Mouse (Mus musculus) embryonic facial prominence, embryonic 10.5 days (tissue): Measurements from ENCODE around the gene Spsb1. TPM values are rescaled to one million over a fixed set of nuclear protein-coding genes. Genes with fewer than 3 reads are reported as not detected.

Source experiments
- DNase-seq: peaks from one replicate; pipeline ENCODE4 v3.0.0-alpha.2; 2017; ENCODE audit warnings: low spot score
- H3K27ac ChIP-seq: fragments of 300-500 bp; sonication (generic); replicated peaks from 2 replicates; pipeline ENCODE4 v1.5.1; 2016; ENCODE audit warnings: mild to moderate bottlenecking
- H3K27me3 ChIP-seq: fragments of 300-500 bp; sonication (generic); replicated peaks from 2 replicates; pipeline ENCODE4 v1.6.1; 2016; ENCODE audit warnings: low read depth, mild to moderate bottlenecking; ENCODE audit not compliant: poor library complexity, severe bottlenecking
- H3K36me3 ChIP-seq: fragments of 300-500 bp; sonication (generic); replicated peaks from 2 replicates; pipeline ENCODE4 v1.6.1; 2016; ENCODE audit warnings: mild to moderate bottlenecking, moderate library complexity
- H3K4me1 ChIP-seq: fragments of 300-500 bp; sonication (generic); 2 replicates; pipeline ENCODE4 v1.6.1; 2016
- H3K4me3 ChIP-seq: fragments of 300-500 bp; sonication (generic); 2 replicates; pipeline ENCODE4 v1.5.1; 2016; ENCODE audit warnings: mild to moderate bottlenecking, moderate library complexity
- H3K9me3 ChIP-seq: fragments of 300-500 bp; sonication (generic); 2 replicates; pipeline ENCODE4 v1.6.1; 2016; ENCODE audit warnings: mild to moderate bottlenecking
- WGBS: fragments of 180-500 bp; shearing (Covaris S2); methylation state at CpG from one replicate; pipeline ENCODE4 v1.1.7; 2016; 5-methylcytosine and 5-hydroxymethylcytosine counted together
- polyA plus RNA-seq: library from polyadenylated mRNA; unstranded; fragments of >200 nt; fragmentation: Nextera tagmentation; extraction: Ambion mirVana; gene quantifications from 2 replicates; pipeline ENCODE4 v1.2.1, GENCODE M21; 2016

Spsb1 gene
- polyA plus RNA-seq, 1 experiment from 2014 or later = 21.4 TPM

- H3K27me3 ChIP-seq = no peaks in the 10 kb centered on the region
- H3K27ac ChIP-seq = peak overlapping the region; percentile 37
- DNase-seq = no peak
- peaks cover 57% of the 10 kb centered on the region for H3K4me1 ChIP-seq
- H3K36me3 ChIP-seq = peaks cover 78% of the 10 kb centered on the region
- no peak overlapping the region for H3K4me3 ChIP-seq
- 74% methylated on average over 3 of the region's 3 CpGs for WGBS
- H3K9me3 ChIP-seq = no peaks in the 10 kb centered on the region
These were observed 53.5 kb downstream of the Spsb1 start for GRCm38 (mm10) chr4:149901349-149901782.

GRCm38 (mm10) chr4:149897661-149898260, 57.1 kb downstream of the Spsb1 start:
- Histone ChIP-seq H3K9me3 (no peaks in the 10 kb centered on the region), H3K4me1 (peaks cover 73% of the 10 kb centered on the region), H3K4me3 (no peak overlapping the region), H3K27me3 (no peaks in the 10 kb centered on the region), H3K36me3 (peaks cover 45% of the 10 kb centered on the region), H3K27ac (peak overlapping the region; percentile 8; the same call in 1 of the 2 replicates)
- DNase-seq = no peak
- WGBS = 93% methylated on average over 13 of the region's 13 CpGs

GRCm38 (mm10) chr4:149896024-149896538, 58.8 kb downstream of the Spsb1 start:
- Histone ChIP-seq H3K9me3 (no peaks in the 10 kb centered on the region), H3K4me3 (no peak overlapping the region), H3K4me1 (peaks cover 75% of the 10 kb centered on the region), H3K27ac (peak overlapping the region; percentile 88), H3K36me3 (peaks cover 38% of the 10 kb centered on the region), H3K27me3 (no peaks in the 10 kb centered on the region)
- DNase-seq = no peak
- 79% methylated on average over 12 of the region's 12 CpGs for WGBS

- Histone ChIP-seq H3K27me3 (no peaks in the 10 kb centered on the region), H3K36me3 (peaks cover 31% of the 10 kb centered on the region), H3K9me3 (no peaks in the 10 kb centered on the region), H3K4me1 (peaks cover 77% of the 10 kb centered on the region), H3K27ac (peak overlapping the region; percentile 88), H3K4me3 (0 out of 2 replicates have a peak overlapping the region, but pooled peaks have one; percentile 1)
- WGBS = 47% methylated on average over 7 of the region's 7 CpGs
- DNase-seq = peak; percentile 31
These were observed 59.6 kb downstream of the Spsb1 start for GRCm38 (mm10) chr4:149895226-149895625.

- Histone ChIP-seq H3K36me3 (peaks cover 26% of the 10 kb centered on the region), H3K27me3 (no peaks in the 10 kb centered on the region), H3K9me3 (no peaks in the 10 kb centered on the region), H3K4me1 (peaks cover 86% of the 10 kb centered on the region), H3K27ac (peak overlapping the region; percentile 88), H3K4me3 (no peak overlapping the region)
- WGBS = 69% methylated on average over 7 of the region's 7 CpGs
- DNase-seq = no peak
These were observed 60.5 kb downstream of the Spsb1 start for GRCm38 (mm10) chr4:149894300-149894699.

GRCm38 (mm10) chr4:149893611-149894151, 61.2 kb downstream of the Spsb1 start:
- no peaks in the 10 kb centered on the region for H3K27me3 ChIP-seq
- peaks cover 89% of the 10 kb centered on the region for H3K4me1 ChIP-seq
- peak overlapping the region; percentile 88 for H3K27ac ChIP-seq
- peak overlapping the region; percentile 1; the same call in 1 of the 2 replicates for H3K4me3 ChIP-seq
- DNase-seq = peak; percentile 92
- H3K36me3 ChIP-seq = peaks cover 20% of the 10 kb centered on the region
- no peaks in the 10 kb centered on the region for H3K9me3 ChIP-seq
- WGBS = 18% methylated on average over 11 of the region's 11 CpGs

GRCm38 (mm10) chr4:149891172-149891960, 63.5 kb downstream of the Spsb1 start:
- H3K4me1 ChIP-seq = peaks cover 92% of the 10 kb centered on the region

GRCm38 (mm10) chr4:149890551-149890950, 64.3 kb downstream of the Spsb1 start:
- Histone ChIP-seq H3K4me1 (peaks cover 87% of the 10 kb centered on the region), H3K9me3 (no peaks in the 10 kb centered on the region), H3K4me3 (no peak overlapping the region), H3K27ac (peak overlapping the region; percentile 88), H3K27me3 (peaks cover 4% of the 10 kb centered on the region; the same call in 1 of the 2 replicates), H3K36me3 (no peaks in the 10 kb centered on the region)
- DNase-seq = peak; percentile 38
- WGBS = 60% methylated on average over 8 of the region's 8 CpGs

More at GRCm38 (mm10) chr4:149891172-149891960, 63.5 kb downstream of the Spsb1 start:
- no peak for DNase-seq
- Histone ChIP-seq H3K4me3 (no peak overlapping the region), H3K27ac (peak overlapping the region; percentile 88), H3K9me3 (no peaks in the 10 kb centered on the region), H3K36me3 (no peaks in the 10 kb centered on the region), H3K27me3 (no peaks in the 10 kb centered on the region)
- WGBS = 89% methylated on average over 5 of the region's 5 CpGs

- peak; percentile 39 for DNase-seq
- Histone ChIP-seq H3K9me3 (no peaks in the 10 kb centered on the region), H3K4me3 (no peak overlapping the region), H3K27ac (peak overlapping the region; percentile 88), H3K4me1 (peaks cover 80% of the 10 kb centered on the region), H3K27me3 (peaks cover 9% of the 10 kb centered on the region; the same call in 1 of the 2 replicates), H3K36me3 (no peaks in the 10 kb centered on the region)
- 42% methylated on average over 13 of the region's 13 CpGs for WGBS
These were observed 65.0 kb downstream of the Spsb1 start for GRCm38 (mm10) chr4:149889851-149890250.

GRCm38 (mm10) chr4:149888736-149889470, 65.9 kb downstream of the Spsb1 start:
- peaks cover 73% of the 10 kb centered on the region for H3K4me1 ChIP-seq
- H3K27me3 ChIP-seq = peaks cover 9% of the 10 kb centered on the region; the same call in 1 of the 2 replicates
- H3K36me3 ChIP-seq = no peaks in the 10 kb centered on the region
- H3K27ac ChIP-seq = peak overlapping the region; percentile 88
- H3K4me3 ChIP-seq = no peak overlapping the region
- no peaks in the 10 kb centered on the region for H3K9me3 ChIP-seq
- 86% methylated on average over 20 of the region's 20 CpGs for WGBS
- DNase-seq = no peak

- no peaks in the 10 kb centered on the region for H3K36me3 ChIP-seq
- H3K9me3 ChIP-seq = no peaks in the 10 kb centered on the region
- peak overlapping the region; percentile 63 for H3K27ac ChIP-seq
- WGBS = 93% methylated on average over 5 of the region's 5 CpGs
- no peak overlapping the region for H3K4me3 ChIP-seq
- H3K27me3 ChIP-seq = peaks cover 9% of the 10 kb centered on the region; the same call in 1 of the 2 replicates
- DNase-seq = no peak
- peaks cover 69% of the 10 kb centered on the region for H3K4me1 ChIP-seq
These were observed 66.7 kb downstream of the Spsb1 start for GRCm38 (mm10) chr4:149888156-149888555.
